Mouse (Mus musculus): ENCODE measurements around the gene Atad2b.

The Atad2b gene

GRCm38 (mm10) chr12:5084714-5085113 lies 167.6 kb downstream of the Atad2b start:
- no peak for DNase-seq (ENCODE audit: low spot score)

- no peak for DNase-seq (ENCODE audit: low spot score)
Observed at GRCm38 (mm10) chr12:5087787-5088519, 170.8 kb downstream of the Atad2b start.

GRCm38 (mm10) chr12:5088639-5089038 lies 171.5 kb downstream of the Atad2b start:
- no peak for DNase-seq (ENCODE audit: low spot score)
